Mouse (Mus musculus) c-Kit-positive CD71-negative TER-119-negative erythroid progenitor cells, embryonic 14.5 days (primary cell): ENCODE results near the gene 2610528A11Rik.

Experiments used
- DNase-seq: peaks from one replicate; pipeline ENCODE4 v3.0.0-alpha.2; 2013; ENCODE audit warnings: low read depth

The 2610528A11Rik gene

DNA sequence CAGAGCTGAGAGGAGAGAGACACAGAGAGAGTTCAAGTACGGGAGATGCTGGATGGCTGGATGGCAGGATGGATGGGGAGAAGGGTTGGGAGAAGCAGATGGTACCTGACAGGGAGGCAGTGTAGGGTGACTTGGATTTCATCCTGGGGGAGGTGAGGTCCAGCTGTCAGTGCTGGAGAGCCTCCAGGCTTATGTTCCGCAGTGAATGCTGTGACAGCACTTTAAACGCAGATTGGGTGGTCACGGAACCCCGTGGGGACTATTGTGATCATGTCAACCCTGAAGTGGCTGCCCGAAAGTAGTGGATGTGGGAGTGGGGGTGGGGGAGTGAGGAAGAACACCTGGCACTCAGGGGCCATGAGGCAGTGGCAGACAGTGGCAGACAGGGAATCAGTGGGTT is 19.4 kb downstream of the 2610528A11Rik start:
- DNase-seq: no peak

DNA sequence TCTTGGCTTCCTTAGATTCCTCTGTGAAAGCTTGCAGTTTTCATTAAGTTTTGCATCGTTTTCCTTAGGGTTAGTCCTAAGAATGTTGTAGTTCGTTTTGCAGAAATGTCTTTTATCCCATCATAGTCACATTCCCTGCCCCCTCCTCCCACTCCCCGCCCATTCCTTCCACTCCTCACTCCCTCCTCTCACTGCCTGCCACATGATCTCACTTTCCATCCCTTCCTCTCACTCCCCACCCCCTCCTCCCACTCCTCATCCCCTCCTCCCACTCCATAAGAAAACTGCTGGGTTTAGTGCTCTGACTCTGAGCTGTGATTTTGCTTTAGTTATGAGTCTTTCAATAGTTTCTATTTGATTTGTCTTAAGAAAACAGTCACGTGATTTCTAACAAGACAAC is 30.1 kb downstream of the 2610528A11Rik start:
- no peak for DNase-seq

DNA sequence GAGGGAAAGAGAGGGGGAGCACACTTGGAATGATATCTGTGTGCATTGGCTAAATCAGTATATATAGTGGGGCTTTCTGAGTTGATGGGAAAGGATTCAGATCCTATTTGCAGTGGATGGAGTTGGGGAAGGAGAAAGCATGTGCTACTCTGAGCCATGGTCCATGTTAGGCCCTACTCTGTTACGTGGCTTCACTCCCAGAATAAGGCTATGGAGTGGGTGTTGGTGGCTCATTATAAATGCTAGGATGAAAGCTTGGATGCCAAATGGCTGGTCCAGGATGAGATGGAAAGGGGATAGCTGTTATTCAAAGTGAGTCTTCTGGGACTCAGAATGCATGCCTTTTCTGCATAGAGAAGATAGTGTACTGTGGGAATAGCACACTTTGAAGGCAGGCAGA is 33.1 kb downstream of the 2610528A11Rik start:
- DNase-seq: no peak

DNA sequence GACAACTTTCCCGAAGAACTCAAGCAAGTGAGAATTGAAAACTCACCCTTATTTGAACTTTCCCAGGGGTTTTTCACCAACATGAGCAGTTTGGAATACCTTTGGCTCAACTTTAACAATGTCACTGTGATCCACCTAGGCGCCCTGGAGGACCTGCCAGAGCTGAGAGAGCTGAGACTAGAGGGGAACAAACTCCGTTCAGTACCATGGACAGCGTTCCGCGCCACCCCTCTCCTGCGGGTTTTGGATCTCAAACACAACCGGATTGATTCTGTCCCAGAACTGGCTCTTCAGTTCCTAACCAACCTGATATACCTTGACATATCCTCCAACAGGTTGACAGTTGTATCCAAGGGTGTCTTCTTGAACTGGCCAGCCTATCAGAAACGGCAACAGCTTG is 45.3 kb downstream of the 2610528A11Rik start:
- peak; percentile 17 for DNase-seq

DNA sequence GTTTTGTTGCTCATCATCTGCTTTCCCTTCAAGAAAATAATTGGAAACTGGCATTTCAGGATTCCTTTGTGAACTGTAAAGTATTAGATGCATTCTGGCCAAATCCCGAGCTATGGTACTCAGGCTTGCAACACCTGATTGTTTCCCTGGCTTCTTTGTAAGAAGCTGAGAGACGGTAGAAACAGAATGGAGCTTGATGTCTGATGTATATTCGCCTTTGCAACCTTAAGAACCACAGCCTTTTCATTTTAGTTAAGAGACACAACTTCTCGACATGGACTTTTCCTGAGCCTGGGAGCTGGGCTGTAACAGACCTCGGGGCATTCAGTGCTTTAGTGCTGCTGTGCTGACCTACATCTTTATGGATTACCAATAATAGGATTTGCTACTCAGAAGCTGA is 46.2 kb downstream of the 2610528A11Rik start, which contains the start of gene Lrit2:
Gene Lrit2 (plus strand): TSS at position 301 of the 400 bp plus-strand sequence.
- no peak for DNase-seq

DNA sequence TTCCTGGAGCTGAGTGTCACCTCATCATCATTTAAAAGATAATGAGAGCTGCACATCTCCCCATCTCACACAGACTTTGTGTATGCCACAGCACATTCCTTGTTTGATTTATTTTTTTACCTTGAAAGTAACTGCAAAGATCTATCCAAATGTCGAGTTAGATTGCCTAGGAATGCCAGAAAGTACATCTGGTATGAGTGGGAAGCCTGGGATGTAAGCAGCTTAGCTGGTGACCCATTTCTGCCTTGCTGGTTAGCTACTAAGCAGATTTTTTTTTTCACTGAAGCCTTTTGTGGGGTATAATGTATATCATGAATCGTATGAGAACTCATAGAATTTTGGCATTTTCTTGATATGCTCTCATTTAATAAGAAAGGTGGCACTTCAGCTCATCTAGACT is 47.2 kb downstream of the 2610528A11Rik start:
- no peak for DNase-seq

DNA sequence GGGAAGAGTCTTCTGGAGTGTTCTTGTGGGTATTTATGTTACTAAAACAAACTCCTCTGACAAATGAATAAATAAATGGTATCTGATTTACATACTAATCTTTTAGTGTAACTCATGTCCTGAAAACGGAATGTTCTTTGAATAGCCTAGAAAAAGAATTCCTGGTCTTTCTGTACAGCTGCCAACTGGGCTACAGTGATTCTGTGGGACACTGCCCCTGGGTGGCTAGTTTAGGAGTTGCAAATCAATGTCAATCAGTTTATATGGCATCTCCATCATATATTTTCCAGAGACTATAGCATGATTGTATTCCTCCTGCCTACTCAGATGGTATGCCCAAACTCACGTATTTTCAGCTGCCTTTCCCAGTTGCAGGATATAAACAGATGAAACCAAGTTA is 49.0 kb downstream of the 2610528A11Rik start:
- DNase-seq: no peak
